Mouse (Mus musculus) heart, postnatal 4 days (tissue): ENCODE results near the gene Irs2. TPM values are rescaled to one million over a fixed set of nuclear protein-coding genes. Genes with fewer than 3 reads are reported as not detected.

Experiments
- DNase-seq: peaks from one replicate; pipeline ENCODE4 v3.0.0; 2021
- total RNA-seq, 2 experiments: library from RNA; stranded (reverse); gene quantifications; 2 replicates each; pipeline ENCODE4 v1.2.3; 2021

Irs2 gene
- 10 to 100 TPM; 39.5 to 47.6 TPM for total RNA-seq

GRCm38 (mm10) chr8:11008379-11008775 is at the start of gene Irs2:
Irs2 (minus strand) TSS chr8:11008458.
- DNase-seq: no peak

- DNase-seq: no peak
Measured at GRCm38 (mm10) chr8:11056665-11057064, 48.4 kb upstream of the Irs2 start.

- DNase-seq: no peak
Measured at GRCm38 (mm10) chr8:11056175-11056563, 47.9 kb upstream of the Irs2 start.

GRCm38 (mm10) chr8:11055557-11056174 is 47.4 kb upstream of the Irs2 start:
- no peak for DNase-seq

GRCm38 (mm10) chr8:11049835-11050234 is 41.6 kb upstream of the Irs2 start:
- DNase-seq: no peak

DNA sequence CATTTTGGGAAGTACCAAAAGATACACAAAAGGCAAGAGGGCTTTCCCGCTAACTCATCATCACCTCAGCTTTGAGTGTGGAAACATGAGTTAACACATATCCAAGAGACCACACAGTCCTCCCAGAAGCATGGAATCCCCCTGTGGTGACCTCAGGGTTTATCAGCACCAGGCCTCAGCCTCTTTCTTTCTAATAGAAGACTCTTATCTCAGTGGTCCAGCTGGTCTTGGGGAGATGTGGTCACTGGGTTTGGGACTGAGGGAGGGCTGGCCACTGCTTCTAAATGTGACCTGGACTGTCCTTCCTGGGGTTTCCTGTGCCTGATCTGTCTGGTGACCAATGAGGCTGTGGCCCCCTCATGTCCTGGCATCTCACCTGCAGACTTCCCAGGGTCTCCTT is 39.6 kb upstream of the Irs2 start:
- no peak for DNase-seq

GRCm38 (mm10) chr8:11044660-11045059 is 36.4 kb upstream of the Irs2 start:
- DNase-seq: no peak

GRCm38 (mm10) chr8:11043591-11043990 is 35.3 kb upstream of the Irs2 start:
- DNase-seq: no peak

GRCm38 (mm10) chr8:11042872-11043587 is 34.8 kb upstream of the Irs2 start:
- no peak for DNase-seq

GRCm38 (mm10) chr8:11040088-11040487 is 31.8 kb upstream of the Irs2 start:
- no peak for DNase-seq

DNA sequence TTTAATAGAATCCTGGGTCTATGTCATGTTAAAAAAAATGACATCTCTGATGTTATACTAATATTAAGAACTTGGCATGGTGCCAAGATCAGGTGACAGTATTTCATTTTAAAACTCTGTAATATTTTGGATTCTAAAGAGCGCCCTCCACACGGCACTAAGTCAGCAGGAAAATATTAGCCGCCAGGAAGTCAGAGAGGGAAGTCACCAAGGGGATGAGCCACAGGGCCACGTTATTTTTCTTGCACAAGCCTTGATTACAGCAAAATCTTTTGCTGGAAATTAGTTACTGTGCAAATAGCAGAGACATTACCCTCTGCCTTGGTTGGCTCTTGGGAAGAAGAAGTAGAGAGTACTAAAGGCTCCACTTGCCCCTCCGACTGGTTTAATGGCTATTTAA is 30.5 kb upstream of the Irs2 start:
- DNase-seq: no peak

GRCm38 (mm10) chr8:11038367-11038766 is 30.1 kb upstream of the Irs2 start:
- no peak for DNase-seq

GRCm38 (mm10) chr8:11036790-11037189 is 28.5 kb upstream of the Irs2 start:
- no peak for DNase-seq

DNA sequence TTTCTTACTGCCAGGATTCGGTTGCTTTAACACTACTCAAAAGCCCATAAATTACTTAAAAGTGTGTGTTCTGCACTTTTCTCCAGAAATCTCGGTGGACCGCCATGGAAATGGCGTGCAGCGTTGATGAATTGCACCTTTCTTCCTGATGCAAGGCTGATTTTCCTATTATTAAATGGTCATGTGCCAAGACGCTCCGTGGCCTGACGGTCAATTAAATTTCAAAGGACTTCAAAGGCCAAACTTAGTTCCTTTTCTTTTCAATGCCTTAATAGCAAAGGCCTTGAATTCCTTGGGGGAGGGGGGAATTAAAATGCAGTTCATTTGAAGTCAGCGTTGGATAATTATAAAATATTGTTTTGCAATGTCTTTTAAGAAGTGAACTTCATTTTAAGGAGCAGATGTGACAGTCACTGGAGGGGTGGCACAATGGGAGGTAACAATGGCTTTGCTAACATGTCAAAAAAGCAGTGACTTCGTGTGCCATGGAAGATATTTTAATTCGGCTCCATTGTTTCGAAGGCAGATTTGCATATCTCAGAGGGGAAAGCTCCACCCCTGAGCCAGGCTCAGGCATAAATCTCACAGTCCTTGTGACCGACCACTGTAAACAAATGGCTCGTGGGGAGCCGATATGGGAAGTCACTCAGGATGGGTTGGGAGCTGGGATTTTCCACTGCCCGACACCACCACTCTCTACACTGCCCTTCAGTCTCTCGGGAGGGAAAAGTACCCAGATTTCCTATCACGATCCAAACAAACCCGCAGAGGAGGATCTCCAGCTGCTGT is 27.6 kb upstream of the Irs2 start:
- DNase-seq: no peak

DNA sequence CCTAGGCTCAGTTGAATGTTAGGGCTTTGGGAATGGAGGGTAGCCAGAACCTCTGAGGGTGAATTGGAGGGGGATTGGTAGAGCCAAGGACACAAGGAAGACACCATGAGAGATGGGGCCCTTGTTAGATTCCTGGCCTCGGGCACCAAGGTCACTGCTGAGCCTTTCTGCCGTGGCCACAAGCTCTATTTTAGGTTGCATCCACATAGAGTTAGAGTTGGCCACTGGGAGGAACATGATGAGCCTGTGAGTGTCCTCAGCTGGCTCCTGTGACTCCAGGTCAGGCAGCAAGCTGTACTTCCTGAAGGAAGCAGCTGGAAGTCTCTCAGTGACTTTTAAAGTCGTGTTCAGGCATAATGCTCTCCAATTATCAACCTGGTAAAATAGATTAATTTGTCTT is 16.6 kb upstream of the Irs2 start:
- no peak for DNase-seq

- no peak for DNase-seq
Measured at GRCm38 (mm10) chr8:11020949-11021572, 12.8 kb upstream of the Irs2 start.

- no peak for DNase-seq
Measured at GRCm38 (mm10) chr8:11015622-11016021, 7.4 kb upstream of the Irs2 start.

GRCm38 (mm10) chr8:11013258-11013657 is 5.0 kb upstream of the Irs2 start:
- DNase-seq: peak; percentile 71

DNA sequence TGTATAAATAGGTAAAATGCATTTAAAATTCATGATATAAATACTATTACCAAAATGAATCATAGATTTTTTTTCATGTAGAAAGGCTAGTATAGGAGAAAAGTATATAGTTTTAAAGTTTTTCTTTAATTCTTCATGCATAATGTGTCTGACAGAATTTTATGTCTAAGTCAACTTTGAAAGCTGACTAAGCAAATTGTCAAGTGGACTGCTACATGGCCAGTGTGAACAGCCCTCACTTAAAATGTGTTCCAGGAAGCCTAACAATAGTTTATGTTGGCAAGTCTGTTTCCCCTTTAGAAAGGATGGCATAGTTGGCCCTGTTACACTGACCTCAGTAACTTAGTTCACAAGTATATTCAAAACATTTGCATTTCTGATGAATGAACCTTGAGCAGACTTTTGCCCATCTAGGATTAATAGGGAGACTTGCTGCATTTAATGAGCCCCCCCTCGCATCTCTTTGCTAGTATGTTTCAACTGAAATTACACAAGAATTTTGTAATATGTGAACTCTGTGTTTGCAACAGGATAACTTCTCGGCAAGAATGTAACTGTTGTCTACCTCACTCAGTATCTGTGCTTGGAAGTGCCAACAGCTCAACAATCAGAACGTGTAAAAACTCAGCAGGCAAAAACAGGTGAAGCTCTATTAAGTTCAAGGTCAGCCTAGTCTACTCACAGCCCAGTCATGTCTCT is 3.7 kb upstream of the Irs2 start:
- no peak for DNase-seq

DNA sequence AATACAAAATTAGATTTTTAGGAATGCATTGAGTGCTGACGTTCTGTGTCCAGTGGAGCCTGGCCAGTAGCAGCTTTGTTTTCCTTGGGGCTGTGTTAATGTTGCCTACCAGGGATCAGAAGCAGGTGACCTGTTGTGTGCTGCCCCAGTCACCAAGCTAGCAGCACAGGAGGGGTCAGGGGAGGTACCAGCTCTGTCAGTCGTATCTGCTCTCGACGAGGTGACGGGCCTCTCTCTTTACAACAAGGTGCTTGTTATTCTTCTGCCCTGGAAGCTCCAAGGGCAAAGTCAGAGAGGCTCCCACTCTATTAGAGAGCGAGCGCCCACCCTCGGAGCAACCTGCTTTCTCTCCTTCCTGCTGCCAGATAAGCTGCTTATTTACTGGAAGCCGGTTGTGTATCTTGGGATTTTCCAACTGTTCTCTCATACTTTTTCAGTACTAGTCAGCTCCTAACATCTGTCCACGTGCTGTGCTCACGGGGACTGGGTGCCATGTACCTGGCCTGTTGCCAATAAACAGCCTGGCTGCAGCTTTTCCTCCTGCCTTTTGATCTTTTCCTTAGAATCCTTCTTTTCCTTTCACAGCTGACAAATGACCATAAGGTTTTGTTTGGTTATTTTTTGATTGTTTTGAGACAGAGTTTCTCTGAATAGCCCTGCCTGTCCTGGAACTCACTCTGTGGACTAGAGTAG is 2.8 kb upstream of the Irs2 start:
- peak; percentile 44 for DNase-seq

- DNase-seq: no peak
Measured at GRCm38 (mm10) chr8:11010398-11010797, 2.1 kb upstream of the Irs2 start.
